Mouse (Mus musculus): Measurements from ENCODE around the gene Glrx3.
"Not testable (repeated sequence)": the region's sequence is repeated elsewhere in the genome, so short reads cannot be mapped to it uniquely, and the experiment has no call there.

Gene Glrx3

DNA sequence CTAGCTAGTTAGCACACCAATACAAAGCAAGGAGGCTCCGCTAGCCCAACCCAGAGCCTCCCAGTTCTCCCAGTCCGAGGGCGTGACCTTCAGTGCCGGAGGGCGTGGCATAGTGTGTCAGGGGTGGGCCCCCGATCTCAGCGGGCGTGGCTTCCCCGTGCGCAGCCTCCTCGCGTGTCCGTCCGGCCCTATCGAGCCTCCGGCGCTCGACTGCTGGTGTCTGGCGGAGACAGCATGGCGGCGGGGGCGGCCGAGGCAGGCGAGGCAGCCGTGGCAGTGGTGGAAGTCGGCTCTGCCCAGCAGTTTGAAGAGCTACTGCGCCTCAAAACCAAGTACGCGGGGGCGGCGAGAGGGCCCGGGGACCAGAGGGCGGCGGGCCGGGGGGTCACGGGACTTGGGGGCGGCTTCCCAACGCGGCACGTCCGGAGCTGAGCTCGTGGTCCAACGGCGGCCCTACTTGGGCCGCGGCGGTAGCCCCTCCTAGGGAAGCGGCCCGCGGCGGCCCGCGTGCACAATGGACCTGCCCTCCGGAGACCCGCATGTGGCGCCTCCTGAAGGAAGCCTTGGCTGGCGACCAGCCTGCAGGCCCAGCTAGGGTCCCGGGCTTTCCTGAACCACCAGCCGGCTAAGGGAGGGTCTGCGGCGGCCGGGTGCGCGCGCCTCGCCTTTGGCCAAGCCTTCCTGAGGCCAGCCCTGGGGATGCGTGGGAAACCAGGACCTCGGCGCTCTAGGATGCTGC lies at the start of gene Glrx3:
Glrx3 (plus strand) TSS at position 175 of the 739 bp plus-strand sequence.
- peak; percentile 97 for DNase-seq (ENCODE audit: low spot score)

- DNase-seq (ENCODE audit: low spot score), result no peak
Measured at GRCm38 (mm10) chr7:137387863-137388262, 49.6 kb upstream of the Glrx3 start.

GRCm38 (mm10) chr7:137395421-137395820 lies 42.0 kb upstream of the Glrx3 start:
- DNase-seq (ENCODE audit: low spot score), result no peak

GRCm38 (mm10) chr7:137397361-137397910 lies 40.0 kb upstream of the Glrx3 start:
- no peak for DNase-seq (ENCODE audit: low spot score)

GRCm38 (mm10) chr7:137398973-137399372 lies 38.4 kb upstream of the Glrx3 start:
- DNase-seq (ENCODE audit: low spot score), result no peak

DNA sequence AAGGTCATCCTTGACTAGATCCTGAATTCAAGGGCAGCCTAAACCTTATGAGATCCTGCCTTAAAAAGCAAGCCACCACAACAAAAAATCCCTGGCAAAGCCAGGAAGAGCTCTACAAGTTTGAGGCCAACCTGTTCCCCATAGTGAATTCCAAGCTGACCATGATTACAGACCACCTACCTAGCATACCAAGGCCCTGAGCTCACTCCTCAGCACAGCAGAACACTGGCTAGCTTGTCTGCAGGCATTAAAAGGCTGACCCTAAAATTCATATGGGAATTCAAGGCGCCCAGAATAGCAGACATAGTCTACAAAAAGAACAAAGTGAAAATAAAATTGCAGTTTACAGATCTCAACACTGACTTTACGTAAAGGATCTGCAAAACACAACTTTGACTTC lies 33.3 kb upstream of the Glrx3 start:
- DNase-seq (ENCODE audit: low spot score), result no peak

DNA sequence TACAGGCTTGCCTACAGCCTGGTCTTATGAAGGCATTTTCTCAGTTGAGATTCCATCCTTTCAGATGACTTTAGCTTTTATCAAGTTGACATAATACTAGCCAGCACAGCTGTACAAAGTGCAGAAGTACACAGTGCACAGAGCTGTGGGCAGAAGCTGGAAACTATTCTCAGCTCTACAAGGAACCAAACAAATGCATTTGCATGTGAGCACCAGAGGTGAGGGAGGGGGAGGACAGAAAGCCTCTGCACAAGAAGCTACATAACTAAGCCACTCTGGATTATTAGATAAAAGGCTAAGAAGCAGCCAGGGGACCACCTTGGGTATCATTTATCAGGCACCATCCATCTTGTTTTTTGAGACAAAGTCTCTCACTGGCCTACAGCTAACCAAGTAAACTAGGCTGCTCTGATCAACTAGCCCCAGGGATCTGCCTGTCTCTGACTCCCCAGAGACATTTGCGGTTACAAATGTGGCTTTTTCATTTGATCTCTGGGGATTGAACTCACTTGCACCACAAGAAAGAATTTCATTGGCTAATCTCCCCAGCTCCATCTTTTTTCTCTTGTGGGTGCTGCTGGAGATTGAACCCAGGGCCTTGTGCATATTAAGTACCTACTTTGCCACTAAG lies 29.9 kb upstream of the Glrx3 start:
- DNase-seq (ENCODE audit: low spot score), result no peak

DNA sequence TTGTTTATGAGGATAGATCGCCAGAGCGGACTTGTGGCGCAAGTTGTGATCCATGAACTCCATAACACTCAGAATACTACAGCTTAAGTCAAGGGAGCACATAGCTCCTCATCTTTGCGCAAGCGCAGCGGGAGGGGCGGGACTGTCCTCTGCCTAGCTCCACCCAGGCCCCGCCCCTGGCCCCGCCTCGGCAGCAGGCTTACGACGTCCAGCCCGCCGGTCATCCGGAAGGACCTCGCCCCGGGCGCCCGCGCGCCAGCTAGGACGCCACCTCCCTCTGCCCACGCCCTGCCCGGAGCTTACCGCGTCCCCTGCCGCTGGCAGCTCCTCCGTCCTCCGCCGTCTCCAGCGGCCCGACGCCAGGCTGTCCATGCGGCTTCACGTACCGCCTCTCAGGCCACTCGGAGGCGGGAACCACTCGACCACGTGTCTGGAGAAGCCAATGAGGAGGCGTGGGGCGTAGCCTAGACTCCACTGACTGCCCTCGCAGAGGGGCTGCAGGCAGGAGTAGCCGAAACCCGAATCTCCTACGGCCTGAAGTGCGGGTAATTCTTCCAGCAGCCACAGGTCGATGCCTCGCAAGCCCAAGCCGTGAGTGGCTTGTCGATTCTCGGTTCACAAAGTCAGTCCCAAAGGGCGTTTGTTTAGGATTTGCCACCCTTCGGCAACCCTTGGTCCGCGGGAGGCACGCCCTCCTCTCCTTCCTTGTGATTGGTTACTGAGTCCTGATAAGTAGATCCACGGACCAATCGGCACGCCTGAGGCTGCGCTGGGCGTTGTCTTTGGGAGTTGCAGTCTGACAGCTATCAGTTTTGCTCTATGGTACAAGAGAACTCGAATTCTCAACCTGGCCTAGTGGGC lies 26.8 kb upstream of the Glrx3 start, which contains the start of gene 9430038I01Rik:
9430038I01Rik (minus strand) TSS at position 426 of the 861 bp plus-strand sequence.
- DNase-seq (ENCODE audit: low spot score), result peak; percentile 97

DNA sequence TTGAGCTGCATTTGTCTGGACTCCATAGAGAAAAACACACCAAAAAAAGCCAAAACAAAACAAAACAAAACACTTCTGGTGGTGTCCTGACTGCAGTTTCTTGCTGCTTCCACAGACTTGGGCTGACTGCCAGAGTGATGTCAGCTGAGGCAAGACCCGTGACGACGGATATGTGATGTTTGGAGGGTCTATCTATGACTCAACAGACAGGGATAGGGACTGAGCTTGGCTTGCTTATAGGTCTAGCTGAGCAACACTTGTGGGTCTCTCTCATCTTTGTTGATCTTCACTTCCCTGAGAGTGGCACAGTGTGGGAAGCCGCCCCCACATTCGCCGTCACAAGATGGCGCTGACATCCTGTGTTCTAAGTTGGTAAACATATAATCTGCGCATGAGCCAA lies 22.7 kb upstream of the Glrx3 start:
- DNase-seq (ENCODE audit: low spot score), result no peak

DNA sequence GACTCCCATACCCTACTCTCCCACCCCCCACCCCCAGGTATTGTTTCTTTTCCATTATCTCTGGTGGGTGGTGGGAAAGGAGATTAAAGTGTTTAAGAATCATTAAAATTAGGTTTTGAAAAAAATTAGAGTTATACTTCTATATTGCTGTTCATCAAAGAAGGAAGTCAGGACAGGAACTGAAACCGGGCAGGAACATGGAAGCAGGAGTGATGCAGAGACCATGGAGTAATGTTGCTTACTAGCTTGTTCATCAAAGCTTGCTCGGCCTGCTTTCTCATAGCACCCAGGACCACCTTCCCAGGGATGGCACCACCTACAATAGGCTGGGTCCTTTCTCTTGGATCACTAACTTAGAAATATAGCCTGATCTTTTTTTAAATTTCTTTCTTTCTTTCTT lies 16.9 kb upstream of the Glrx3 start:
- no peak for DNase-seq (ENCODE audit: low spot score)

- no peak for DNase-seq (ENCODE audit: low spot score)
Measured at GRCm38 (mm10) chr7:137421236-137421635, 16.2 kb upstream of the Glrx3 start.

- no peak for DNase-seq (ENCODE audit: low spot score)
Measured at GRCm38 (mm10) chr7:137426693-137427092, 10.7 kb upstream of the Glrx3 start.

- peak; percentile 19 for DNase-seq (ENCODE audit: low spot score)
Measured at GRCm38 (mm10) chr7:137431769-137432603, 5.4 kb upstream of the Glrx3 start.

GRCm38 (mm10) chr7:137436901-137437300 lies 513 bp upstream of the Glrx3 start:
- DNase-seq (ENCODE audit: low spot score), result no peak

GRCm38 (mm10) chr7:137438179-137438550 lies 751 bp downstream of the Glrx3 start:
- peak; percentile 44 for DNase-seq (ENCODE audit: low spot score)

DNA sequence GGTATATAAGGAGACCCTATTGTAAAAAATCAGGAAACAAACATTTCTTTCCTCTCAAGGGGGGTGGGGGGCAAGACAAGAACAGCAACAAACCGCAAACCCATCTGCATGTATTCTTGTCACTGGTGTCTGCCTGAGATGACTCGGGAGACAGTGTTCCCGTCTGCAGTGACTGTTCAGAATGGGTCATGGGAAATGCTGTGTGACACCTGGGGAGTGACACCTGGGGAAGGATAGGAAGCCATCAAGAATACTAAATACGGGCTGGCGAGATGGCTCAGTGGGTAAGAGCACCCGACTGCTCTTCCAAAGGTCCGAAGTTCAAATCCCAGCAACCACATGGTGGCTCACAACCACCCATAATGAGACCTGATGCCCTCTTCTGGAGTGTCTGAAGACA lies 1.5 kb downstream of the Glrx3 start:
- not testable (repeated sequence) for DNase-seq (ENCODE audit: low spot score)

- no peak for DNase-seq (ENCODE audit: low spot score)
Measured at GRCm38 (mm10) chr7:137442951-137443350, 5.5 kb downstream of the Glrx3 start.

DNA sequence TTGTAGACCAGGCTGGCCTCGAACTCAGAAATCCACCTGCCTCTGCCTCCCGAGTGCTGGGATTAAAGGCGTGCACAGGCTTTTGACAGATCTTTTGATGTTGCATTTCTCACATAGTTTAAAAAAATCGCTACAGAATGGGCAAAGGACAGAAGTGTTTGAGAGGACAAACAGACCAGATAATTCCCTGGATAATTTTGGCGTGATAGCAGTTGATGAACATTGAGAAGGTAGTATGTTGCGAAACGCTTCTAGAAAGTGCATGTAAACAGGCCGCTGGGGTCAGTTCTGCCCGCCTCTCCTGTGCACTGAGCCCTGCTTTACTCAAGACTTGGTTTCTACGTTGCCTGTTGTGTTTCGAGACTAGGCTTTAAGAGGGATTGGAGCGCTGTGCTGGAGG lies 7.9 kb downstream of the Glrx3 start:
- no peak for DNase-seq (ENCODE audit: low spot score)

- no peak for DNase-seq (ENCODE audit: low spot score)
Measured at GRCm38 (mm10) chr7:137461396-137461795, 24.0 kb downstream of the Glrx3 start.

- peak; percentile 58 for DNase-seq (ENCODE audit: low spot score)
Measured at GRCm38 (mm10) chr7:137468174-137468573, 30.8 kb downstream of the Glrx3 start.

GRCm38 (mm10) chr7:137471431-137472120 lies 34.2 kb downstream of the Glrx3 start:
- DNase-seq (ENCODE audit: low spot score), result peak; percentile 26
